Mouse (Mus musculus) midbrain, embryonic 14.5 days (tissue): ENCODE measurements at regions not wholly inside any gene's neighbourhood (a gene's known extent, or its start where the extent isn't known, plus 50 kb on each side); places are given as distances from the start of the nearest gene placed in this dataset.

Experiments used
- ATAC-seq: fragments of 200-750 bp; cut with Nextera tagmentation; 2 replicates; pipeline ENCODE4 v1.8.0; 2017; ENCODE audit warnings: moderate number of reproducible peaks, moderate library complexity; ENCODE audit not compliant: low FRiP score, low TSS enrichment
- DNase-seq: peaks from one replicate; pipeline ENCODE4 v3.0.0-alpha.2; 2015
- H3K27ac ChIP-seq: fragments of 300-500 bp; sonication (generic); replicated peaks from 2 replicates; pipeline ENCODE4 v1.5.1; 2014; ENCODE audit warnings: mild to moderate bottlenecking, low read depth, low read length, moderate library complexity
- H3K27me3 ChIP-seq: fragments of 300-500 bp; sonication (generic); 2 replicates; pipeline ENCODE4 v1.6.1; 2014; ENCODE audit warnings: low read length, control low read depth, mixed read lengths; ENCODE audit not compliant: control insufficient read depth, insufficient read depth
- H3K36me3 ChIP-seq: fragments of 300-500 bp; sonication (generic); 2 replicates; pipeline ENCODE4 v1.6.1; 2014; ENCODE audit warnings: low read length, control low read depth; ENCODE audit not compliant: control insufficient read depth, insufficient read depth
- H3K4me1 ChIP-seq: fragments of 300-500 bp; sonication (generic); 2 replicates; pipeline ENCODE4 v1.6.1; 2014; ENCODE audit warnings: mild to moderate bottlenecking, antibody characterized with exemption, low read length, control low read depth; ENCODE audit not compliant: control insufficient read depth, insufficient read depth
- H3K4me2 ChIP-seq: fragments of 300-500 bp; sonication (generic); 2 replicates; pipeline ENCODE4 v1.6.1; 2014; ENCODE audit warnings: mild to moderate bottlenecking, low read length, moderate library complexity
- H3K4me3 ChIP-seq: fragments of 300-500 bp; sonication (generic); replicated peaks from 2 replicates; pipeline ENCODE4 v1.5.1; 2014; ENCODE audit warnings: low read depth, low read length
- H3K9ac ChIP-seq: fragments of 300-500 bp; sonication (generic); replicated peaks from 2 replicates; pipeline ENCODE4 v1.6.1; 2014; ENCODE audit warnings: mild to moderate bottlenecking, low read length, moderate library complexity
- H3K9me3 ChIP-seq: fragments of 300-500 bp; sonication (generic); 2 replicates; pipeline ENCODE4 v1.6.1; 2016; ENCODE audit warnings: low read length, control low read depth, mixed read lengths; ENCODE audit not compliant: control insufficient read depth
- WGBS: fragments of 180-500 bp; shearing (Covaris S2); extraction: QIAGEN DNeasy Blood & Tissue Kit; methylation state at CpG from one replicate; pipeline ENCODE4 v1.1.7; 2014; 5-methylcytosine and 5-hydroxymethylcytosine counted together

GRCm38 (mm10) chr7:111163861-111164260 is 81.0 kb upstream of the Eif4g2 start:
- ATAC-seq (no peak), DNase-seq (no peak)
- Histone ChIP-seq H3K4me2 (no peak overlapping the region), H3K4me3 (no peak overlapping the region), H3K9ac (no peak overlapping the region), H3K9me3 (no peaks in the 10 kb centered on the region), H3K36me3 (no peaks in the 10 kb centered on the region), H3K27ac (no peak overlapping the region), H3K27me3 (no peaks in the 10 kb centered on the region), H3K4me1 (no peaks in the 10 kb centered on the region)
- WGBS = 46% methylated on average over 3 of the region's 3 CpGs

- no peaks in the 10 kb centered on the region for H3K27me3 ChIP-seq
- H3K9me3 ChIP-seq = no peaks in the 10 kb centered on the region
- H3K4me3 ChIP-seq = no peak overlapping the region
- H3K36me3 ChIP-seq = no peaks in the 10 kb centered on the region
- WGBS = 63% methylated on average over 8 of the region's 8 CpGs
- H3K4me2 ChIP-seq = no peak overlapping the region
- H3K4me1 ChIP-seq = no peaks in the 10 kb centered on the region
- no peak overlapping the region for H3K27ac ChIP-seq
- DNase-seq (peak; percentile 29), ATAC-seq (no peak)
- H3K9ac ChIP-seq = no peak overlapping the region
Measured at GRCm38 (mm10) chr7:111163321-111163720, 80.5 kb upstream of the Eif4g2 start.

- no peak overlapping the region for H3K27ac ChIP-seq
- no peak overlapping the region for H3K4me3 ChIP-seq
- no peak overlapping the region for H3K4me2 ChIP-seq
- DNase-seq (no peak), ATAC-seq (no peak)
- no peaks in the 10 kb centered on the region for H3K9me3 ChIP-seq
- 40% methylated on average over 6 of the region's 6 CpGs for WGBS
- H3K36me3 ChIP-seq = no peaks in the 10 kb centered on the region
- no peaks in the 10 kb centered on the region for H3K27me3 ChIP-seq
- no peak overlapping the region for H3K9ac ChIP-seq
- 0 out of 2 replicates have a peak, but pooled peaks cover 5% of the 10 kb centered on the region for H3K4me1 ChIP-seq
Measured at GRCm38 (mm10) chr7:111158791-111159286, 76.0 kb upstream of the Eif4g2 start.

- H3K36me3 ChIP-seq = no peaks in the 10 kb centered on the region
- H3K4me1 ChIP-seq = 0 out of 2 replicates have a peak, but pooled peaks cover 5% of the 10 kb centered on the region
- no peak overlapping the region for H3K9ac ChIP-seq
- H3K27ac ChIP-seq = no peak overlapping the region
- no peak overlapping the region for H3K4me2 ChIP-seq
- DNase-seq = no peak
- no peaks in the 10 kb centered on the region for H3K9me3 ChIP-seq
- 50% methylated on average over 9 of the region's 9 CpGs for whole genome bisulfite sequencing
- H3K4me3 ChIP-seq = no peak overlapping the region
- no peak for ATAC-seq
- no peaks in the 10 kb centered on the region for H3K27me3 ChIP-seq
Measured at GRCm38 (mm10) chr7:111157754-111158325, 75.0 kb upstream of the Eif4g2 start.

GRCm38 (mm10) chr7:111157287-111157686 is 74.5 kb upstream of the Eif4g2 start:
- peak; percentile 55 for DNase-seq
- H3K36me3 ChIP-seq = no peaks in the 10 kb centered on the region
- 0 out of 2 replicates have a peak, but pooled peaks cover 5% of the 10 kb centered on the region for H3K4me1 ChIP-seq
- no peak for ATAC-seq
- no peaks in the 10 kb centered on the region for H3K27me3 ChIP-seq
- H3K27ac ChIP-seq = no peak overlapping the region
- no peaks in the 10 kb centered on the region for H3K9me3 ChIP-seq
- no peak overlapping the region for H3K9ac ChIP-seq
- H3K4me3 ChIP-seq = no peak overlapping the region
- 46% methylated on average over 6 of the region's 6 CpGs for WGBS
- H3K4me2 ChIP-seq = no peak overlapping the region

GRCm38 (mm10) chr7:111156472-111157231 is 73.8 kb upstream of the Eif4g2 start:
- H3K9ac ChIP-seq = no peak overlapping the region
- H3K27ac ChIP-seq = no peak overlapping the region
- no peak overlapping the region for H3K4me2 ChIP-seq
- H3K9me3 ChIP-seq = no peaks in the 10 kb centered on the region
- no peaks in the 10 kb centered on the region for H3K27me3 ChIP-seq
- ATAC-seq (no peak), DNase-seq (peak; percentile 28)
- H3K36me3 ChIP-seq = no peaks in the 10 kb centered on the region
- 0 out of 2 replicates have a peak, but pooled peaks cover 5% of the 10 kb centered on the region for H3K4me1 ChIP-seq
- no peak overlapping the region for H3K4me3 ChIP-seq
- 56% methylated on average over 8 of the region's 8 CpGs for WGBS

GRCm38 (mm10) chr7:111155995-111156394 is 73.2 kb upstream of the Eif4g2 start:
- H3K36me3 ChIP-seq = no peaks in the 10 kb centered on the region
- ATAC-seq (no peak), DNase-seq (no peak)
- H3K9me3 ChIP-seq = no peaks in the 10 kb centered on the region
- H3K4me2 ChIP-seq = no peak overlapping the region
- H3K9ac ChIP-seq = no peak overlapping the region
- no peak overlapping the region for H3K4me3 ChIP-seq
- H3K27me3 ChIP-seq = no peaks in the 10 kb centered on the region
- WGBS = 53% methylated on average over 6 of the region's 6 CpGs
- no peak overlapping the region for H3K27ac ChIP-seq
- 0 out of 2 replicates have a peak, but pooled peaks cover 5% of the 10 kb centered on the region for H3K4me1 ChIP-seq

- ATAC-seq (no peak), DNase-seq (no peak)
- H3K27ac ChIP-seq = no peak overlapping the region
- H3K27me3 ChIP-seq = no peaks in the 10 kb centered on the region
- WGBS = 89% methylated on average over 13 of the region's 13 CpGs
- H3K36me3 ChIP-seq = no peaks in the 10 kb centered on the region
- H3K4me3 ChIP-seq = no peak overlapping the region
- no peak overlapping the region for H3K9ac ChIP-seq
- H3K9me3 ChIP-seq = no peaks in the 10 kb centered on the region
- no peak overlapping the region for H3K4me2 ChIP-seq
- 0 out of 2 replicates have a peak, but pooled peaks cover 5% of the 10 kb centered on the region for H3K4me1 ChIP-seq
Measured at GRCm38 (mm10) chr7:111154217-111154616, 71.4 kb upstream of the Eif4g2 start.

- no peak for ATAC-seq
- Histone ChIP-seq H3K4me2 (no peak overlapping the region), H3K4me3 (no peak overlapping the region), H3K9me3 (no peaks in the 10 kb centered on the region), H3K4me1 (no peaks in the 10 kb centered on the region), H3K36me3 (no peaks in the 10 kb centered on the region), H3K9ac (no peak overlapping the region), H3K27ac (no peak overlapping the region), H3K27me3 (no peaks in the 10 kb centered on the region)
- 86% methylated on average over 5 of the region's 5 CpGs for WGBS
- DNase-seq = no peak
Measured at GRCm38 (mm10) chr7:111150540-111150939, 67.7 kb upstream of the Eif4g2 start.
